Mouse (Mus musculus) C2C12 (cell line): ENCODE data around the gene Rftn2.

Experiments used
- CEBPB ChIP-seq: IDR thresholded peaks from one replicate; pipeline ENCODE4 v1.6.1; 2011; ENCODE audit warnings: low read depth, mild to moderate bottlenecking, control low read depth, moderate library complexity
- CTCF ChIP-seq: IDR thresholded peaks from one replicate; pipeline ENCODE4 v1.5.1; 2011; ENCODE audit not compliant: control insufficient read depth, insufficient read depth, insufficient read length
- MAX ChIP-seq: IDR thresholded peaks from one replicate; pipeline ENCODE4 v1.6.1; 2011; ENCODE audit warnings: mild to moderate bottlenecking, control low read depth
- MYOD1 ChIP-seq: IDR thresholded peaks from one replicate; pipeline ENCODE4 v1.6.1; 2011; ENCODE audit warnings: low read depth; ENCODE audit not compliant: control insufficient read depth, insufficient read length
- MYOG ChIP-seq: IDR thresholded peaks from one replicate; pipeline ENCODE4 v1.6.1; 2011; ENCODE audit not compliant: control insufficient read depth, insufficient read length; ENCODE audit errors: extremely low read depth
- USF1 ChIP-seq: IDR thresholded peaks from one replicate; pipeline ENCODE4 v1.6.1; 2011; ENCODE audit warnings: low read depth, mild to moderate bottlenecking, control low read depth, moderate library complexity

- no peak for TF ChIP-seq CEBPB
- no peak for TF ChIP-seq CTCF
- TF ChIP-seq MAX: no peak
- TF ChIP-seq USF1: no peak
- no peak for TF ChIP-seq MYOG
- TF ChIP-seq MYOD1: no peak
Observed at GRCm38 (mm10) chr1:55135846-55136245, 90.7 kb downstream of the Rftn2 start.
